Mouse (Mus musculus) testis, postnatal 14 days (tissue): ENCODE data around the gene Foxo1.
A peak's percentile ranks its signal among the peaks of the same experiment; 100 is the strongest.

ENCODE experiments used
- DNase-seq: peaks from one replicate; pipeline ENCODE4 v3.0.0; 2021; ENCODE audit warnings: low spot score

Gene Foxo1

DNA sequence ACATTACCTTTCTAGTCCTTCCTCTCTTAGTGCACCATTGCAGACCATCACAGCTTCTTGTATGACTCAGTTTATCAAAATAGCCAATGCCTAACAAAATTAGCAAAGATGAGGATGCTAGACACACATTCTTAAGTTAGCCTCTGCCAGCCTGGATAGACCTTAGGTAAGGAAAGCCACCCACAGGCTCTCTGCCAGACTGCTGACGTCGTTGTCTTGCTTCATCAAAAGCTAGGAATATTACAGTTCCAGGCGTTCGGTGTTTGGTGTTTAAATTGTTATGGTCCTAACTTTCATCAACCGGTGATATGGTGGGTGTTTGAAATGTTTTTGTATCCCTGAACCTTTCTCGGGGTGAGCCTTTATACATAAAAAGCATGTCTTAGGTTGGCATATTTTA lies 96.4 kb downstream of the Foxo1 start:
- DNase-seq: no peak

DNA sequence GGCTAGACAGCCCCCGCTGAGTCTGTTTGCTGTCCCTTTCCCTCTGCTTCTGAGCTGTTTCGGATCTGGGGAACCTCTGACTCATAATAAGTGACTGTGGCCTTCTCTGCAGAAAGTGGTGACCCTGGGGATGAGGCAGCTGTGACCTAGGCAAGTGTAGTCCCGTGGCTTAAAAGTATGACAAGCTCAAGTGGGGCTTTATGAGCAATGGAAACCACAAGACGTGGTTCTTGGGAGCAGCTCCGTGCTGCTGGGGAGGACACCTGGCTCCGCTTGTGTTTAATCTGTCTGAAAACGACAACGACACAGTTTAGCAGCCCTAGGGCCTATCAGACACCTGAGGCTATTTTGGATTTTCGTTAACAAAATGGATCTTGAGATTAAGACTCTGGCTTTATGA lies 101.1 kb downstream of the Foxo1 start:
- no peak for DNase-seq

DNA sequence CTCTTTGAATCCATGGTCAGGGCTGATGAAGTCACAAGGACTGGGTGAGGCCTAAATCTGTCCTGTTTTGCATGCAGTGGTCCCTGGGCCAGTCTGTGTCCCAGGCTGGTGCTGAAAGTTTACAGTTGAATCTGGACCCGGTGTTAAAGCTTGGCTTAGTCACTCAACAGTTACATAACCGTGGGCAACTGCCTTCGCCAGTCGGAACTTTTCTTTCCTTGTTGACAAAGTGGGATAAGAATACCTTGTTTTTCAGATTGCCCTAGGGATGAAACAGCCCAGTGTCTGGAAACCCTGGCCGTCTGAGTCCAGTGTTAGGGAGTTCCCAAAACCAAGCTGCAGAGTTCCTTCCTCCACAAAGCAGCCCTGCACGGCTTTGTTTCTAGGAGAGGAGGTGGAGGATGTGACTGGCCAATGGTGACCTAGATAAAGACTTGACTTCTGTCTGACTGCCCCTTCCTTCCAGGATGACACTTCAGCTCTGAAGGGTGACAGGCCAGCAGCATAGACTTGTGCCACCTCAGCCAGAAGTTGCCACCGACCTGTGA lies 101.8 kb downstream of the Foxo1 start:
- DNase-seq: no peak

DNA sequence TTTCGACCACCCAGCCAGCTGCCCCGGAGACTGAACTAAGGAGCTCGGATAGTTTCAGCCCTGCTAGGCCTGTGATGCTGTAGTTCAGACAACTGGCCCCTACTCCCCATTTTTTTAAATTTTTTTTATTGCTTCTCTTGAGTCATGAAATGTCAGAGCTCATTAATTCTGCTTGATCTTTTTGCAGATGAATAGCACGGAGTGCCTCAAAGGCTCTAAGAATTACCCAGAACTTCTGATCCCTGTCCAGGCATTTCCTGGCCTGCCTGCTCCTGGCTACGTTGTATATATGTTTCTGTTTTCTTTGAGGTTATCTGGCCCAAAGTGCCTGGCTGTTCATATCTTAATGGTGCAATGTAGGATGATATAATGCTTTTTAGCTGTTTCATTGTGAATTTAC lies 108.8 kb downstream of the Foxo1 start:
- no peak for DNase-seq

DNA sequence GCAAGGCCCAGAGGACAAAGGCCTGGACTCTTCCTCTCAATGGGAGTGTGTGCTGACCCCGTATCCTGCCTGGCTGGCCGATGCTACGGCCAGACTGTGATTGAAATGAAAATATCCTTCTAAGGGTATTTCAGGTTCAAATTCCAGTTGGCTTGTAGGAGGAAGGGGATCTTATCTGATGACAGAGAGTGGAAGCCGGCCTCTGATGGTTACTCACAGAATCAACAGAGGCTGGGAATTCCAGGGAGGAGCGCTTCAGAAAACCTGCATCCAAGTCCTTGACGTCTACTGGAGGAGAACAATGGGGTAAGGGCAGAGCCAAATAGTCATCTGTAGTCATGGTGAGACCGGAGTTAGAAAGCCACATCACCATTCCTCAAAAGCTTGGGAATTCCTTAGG lies 115.2 kb downstream of the Foxo1 start:
- DNase-seq: no peak

DNA sequence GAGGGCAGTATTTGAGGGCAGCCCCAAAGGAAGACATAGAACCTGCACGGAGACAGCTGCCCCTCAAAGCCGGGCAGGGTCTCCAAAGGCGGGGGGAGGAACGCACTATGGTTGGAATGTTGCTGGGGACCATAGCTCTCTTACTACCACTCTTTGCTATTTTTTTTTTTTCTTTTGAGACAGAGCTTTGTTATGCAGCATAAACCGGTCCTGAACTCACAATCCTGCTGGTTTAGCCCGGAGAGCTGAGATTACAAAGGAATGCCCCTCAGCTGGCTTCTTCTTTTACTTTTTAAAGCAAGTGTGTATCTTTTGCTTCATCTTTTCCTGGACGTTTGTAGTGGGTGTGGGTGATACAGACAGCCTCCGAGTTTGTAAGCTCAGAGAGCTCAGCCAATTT lies 118.2 kb downstream of the Foxo1 start:
- no peak for DNase-seq

DNA sequence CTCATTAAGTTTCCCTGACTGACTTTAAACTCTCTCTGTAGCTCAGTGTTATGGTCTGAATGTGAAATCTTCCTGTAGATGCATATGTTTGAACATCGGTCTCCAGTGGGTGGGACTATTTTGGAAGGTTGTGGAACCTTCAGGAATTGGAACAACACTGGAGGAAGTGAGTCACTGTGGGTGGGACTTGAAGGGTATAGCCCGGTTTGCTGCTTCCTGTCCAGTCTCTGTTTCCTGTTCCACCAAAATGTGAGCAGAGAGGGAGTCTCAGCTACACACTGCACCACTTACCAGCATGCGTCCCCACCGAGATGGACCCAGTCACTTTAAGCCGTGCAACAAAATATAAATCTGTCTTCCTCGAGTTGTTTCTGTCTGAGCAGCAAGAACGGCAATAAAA lies 122.2 kb downstream of the Foxo1 start:
- no peak for DNase-seq

DNA sequence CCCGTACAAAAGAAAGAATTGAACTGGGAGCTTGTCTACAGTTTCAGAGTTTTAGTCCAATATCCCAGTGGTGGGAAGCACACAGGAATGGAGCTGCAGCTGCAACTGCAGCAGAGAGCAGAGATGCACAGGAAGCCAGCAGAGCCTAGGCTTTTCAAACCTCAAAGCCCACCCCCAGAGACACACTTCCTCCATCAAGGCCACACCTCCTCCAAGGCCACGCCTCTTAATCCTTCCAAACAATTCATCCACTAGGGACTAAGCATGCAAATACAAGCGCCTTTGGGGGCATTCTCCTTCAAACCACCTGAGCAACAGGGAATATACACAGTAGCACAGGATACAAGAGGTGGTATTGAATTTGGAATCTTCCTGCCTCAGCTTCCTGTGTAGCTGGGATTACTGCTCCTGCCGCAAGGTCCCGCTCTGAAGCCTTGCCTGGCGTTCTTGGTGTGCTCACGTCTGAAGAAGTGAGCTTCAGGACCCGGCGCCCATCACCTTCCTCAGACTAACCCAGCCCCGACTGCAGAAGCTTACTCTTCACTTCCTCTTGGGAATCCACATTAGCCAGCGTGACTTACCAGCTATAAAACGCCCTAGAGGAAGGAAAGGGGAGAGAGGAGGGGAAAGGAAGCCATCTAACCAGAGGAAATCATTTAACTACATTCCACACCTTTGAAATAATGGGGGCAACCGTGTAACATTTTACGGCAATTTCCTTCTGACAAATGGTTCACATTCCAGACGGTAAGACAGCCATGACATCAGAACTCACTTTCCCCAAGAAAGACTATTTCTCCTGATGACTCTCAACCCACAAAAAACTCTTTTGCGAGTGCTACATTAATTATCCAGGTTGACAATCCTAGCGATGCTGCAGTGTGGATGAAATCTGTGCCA lies 122.9 kb downstream of the Foxo1 start:
- DNase-seq: peak; percentile 50

DNA sequence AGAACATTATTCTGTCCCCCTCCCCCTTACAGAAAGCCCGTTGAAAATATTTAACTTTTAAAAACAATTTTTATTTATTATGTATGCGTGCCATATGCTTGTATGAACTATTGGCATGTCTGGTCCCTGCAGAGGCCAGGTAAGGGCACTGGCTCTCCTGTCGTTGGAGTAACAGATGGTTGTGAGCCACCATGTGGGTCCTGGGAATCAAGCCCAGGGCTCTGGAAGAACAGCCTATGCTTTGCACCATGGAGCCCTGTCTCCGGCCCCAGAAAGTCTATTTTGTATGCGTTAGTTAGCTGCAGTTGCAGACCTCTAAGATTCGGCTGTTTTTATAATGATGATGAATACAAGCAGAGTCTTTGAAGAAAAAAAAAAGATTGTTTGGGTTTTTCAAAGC lies 123.8 kb downstream of the Foxo1 start:
- no peak for DNase-seq

DNA sequence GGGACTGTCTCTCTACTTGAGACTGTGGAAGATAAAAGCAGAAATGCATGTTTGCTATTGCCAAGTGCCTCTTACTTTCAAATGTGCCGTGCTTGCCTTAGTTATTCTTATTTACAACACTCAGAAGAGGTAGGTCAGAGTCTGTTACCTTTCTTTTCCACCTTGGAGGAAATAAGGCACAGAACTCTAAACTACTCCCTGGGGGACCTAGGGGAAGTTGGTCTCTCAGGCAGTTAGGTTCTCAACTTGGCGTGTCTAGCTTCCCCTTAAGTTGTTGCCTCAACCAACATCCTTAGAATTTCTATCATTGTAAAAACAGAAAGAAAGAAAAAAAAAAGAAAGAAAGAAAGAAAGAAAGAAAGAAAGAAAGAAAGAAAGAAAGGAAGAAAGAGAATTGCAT lies 124.4 kb downstream of the Foxo1 start:
- no peak for DNase-seq

DNA sequence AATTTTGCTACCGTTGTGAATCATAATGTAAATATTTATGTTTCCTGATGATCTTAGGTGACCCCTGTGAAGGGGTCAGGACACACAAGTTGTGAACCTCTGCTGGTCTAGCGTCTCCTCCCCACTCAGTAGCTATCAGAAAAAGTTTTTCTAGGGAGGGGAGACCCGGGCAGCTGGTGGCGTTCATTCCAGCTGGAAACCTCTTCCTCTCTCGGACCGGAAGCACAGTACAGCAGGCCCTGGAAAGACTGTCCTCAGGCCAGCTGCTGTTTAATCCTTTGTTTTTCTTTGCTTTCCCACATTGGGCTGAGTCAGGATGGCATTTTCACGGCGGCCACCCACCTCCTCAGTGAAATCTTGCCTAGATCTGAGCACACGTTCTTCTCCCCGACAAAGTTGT lies 125.0 kb downstream of the Foxo1 start:
- DNase-seq: no peak

DNA sequence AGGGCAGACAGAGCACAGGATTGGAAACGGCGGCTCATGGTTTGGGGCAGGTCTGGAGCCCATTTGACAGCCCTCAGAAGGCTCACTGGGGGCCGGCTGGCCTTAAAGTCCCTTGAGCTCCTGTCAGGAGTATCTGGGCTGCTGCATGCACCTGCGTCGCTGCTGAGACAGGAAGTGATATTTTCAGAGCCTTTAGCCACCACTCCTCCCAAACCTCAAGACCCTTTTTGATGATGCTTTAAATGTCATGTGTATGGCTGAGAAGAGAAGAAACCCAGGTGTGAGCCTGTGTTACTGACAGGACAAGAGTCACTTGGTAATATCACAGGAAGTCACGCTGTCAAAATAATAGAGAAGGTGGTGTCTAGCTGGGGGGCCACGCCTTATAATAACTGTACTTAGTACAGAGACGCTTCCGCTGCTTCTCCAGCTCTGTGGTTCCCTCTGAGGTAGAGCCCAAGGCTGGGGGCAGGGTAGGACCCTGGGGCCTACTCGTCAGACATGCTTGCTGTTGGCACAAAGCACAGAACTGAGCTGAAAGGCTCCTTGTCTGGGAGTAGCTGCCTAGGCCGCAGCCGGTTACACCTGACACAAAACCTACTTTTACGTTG lies 128.1 kb downstream of the Foxo1 start:
- DNase-seq: no peak

DNA sequence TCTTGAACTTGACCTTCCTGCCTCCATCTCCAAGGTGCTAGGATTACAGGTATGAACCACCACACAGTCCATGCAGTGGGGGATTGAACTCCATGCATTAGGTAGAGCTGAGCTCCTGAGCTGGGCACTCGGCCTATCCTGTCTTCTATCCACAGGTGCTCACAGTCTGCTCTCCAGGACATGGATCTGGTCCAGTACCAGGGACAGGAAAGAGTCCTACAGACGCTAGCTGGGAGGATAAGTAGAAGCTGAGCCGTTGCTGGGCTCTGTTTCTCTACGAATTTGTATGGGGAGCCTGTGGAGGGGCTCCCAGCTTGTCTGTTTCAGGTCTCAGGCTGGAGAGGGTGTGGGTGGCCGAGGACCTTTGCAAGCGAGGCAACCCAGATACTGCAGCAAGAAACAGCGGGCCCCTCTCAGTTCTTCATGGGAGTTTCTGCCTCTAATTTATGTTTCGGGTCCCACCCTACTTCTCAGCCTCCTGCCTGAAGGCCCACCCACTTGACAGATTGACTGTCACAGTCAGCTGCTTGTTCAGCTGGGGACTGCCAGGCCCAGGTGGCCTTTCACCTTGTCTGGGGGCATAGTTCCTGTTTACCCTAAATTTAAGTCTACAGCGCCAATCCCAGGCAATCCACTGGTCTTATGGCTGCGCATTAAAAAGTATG lies 128.9 kb downstream of the Foxo1 start:
- DNase-seq: no peak

DNA sequence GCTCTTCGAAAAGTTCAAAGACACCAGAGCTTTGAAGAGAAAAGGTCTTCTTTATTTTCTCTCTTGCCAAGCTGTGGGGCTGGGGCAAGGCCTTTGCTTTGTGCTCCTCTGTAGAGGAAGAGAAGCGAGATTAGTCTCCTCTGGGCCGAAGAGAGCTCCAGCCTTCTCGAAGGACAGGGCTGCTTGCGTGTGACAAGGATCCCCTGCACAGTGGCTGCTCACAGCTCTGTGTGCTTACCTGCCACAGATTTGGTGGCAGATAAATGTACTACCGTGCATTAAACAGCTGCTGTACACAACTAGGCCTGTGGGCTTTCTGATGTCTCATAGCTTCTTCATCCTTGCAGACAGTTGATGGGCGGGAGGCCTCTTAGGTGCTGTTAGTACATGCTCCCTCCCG lies 129.8 kb downstream of the Foxo1 start:
- no peak for DNase-seq

DNA sequence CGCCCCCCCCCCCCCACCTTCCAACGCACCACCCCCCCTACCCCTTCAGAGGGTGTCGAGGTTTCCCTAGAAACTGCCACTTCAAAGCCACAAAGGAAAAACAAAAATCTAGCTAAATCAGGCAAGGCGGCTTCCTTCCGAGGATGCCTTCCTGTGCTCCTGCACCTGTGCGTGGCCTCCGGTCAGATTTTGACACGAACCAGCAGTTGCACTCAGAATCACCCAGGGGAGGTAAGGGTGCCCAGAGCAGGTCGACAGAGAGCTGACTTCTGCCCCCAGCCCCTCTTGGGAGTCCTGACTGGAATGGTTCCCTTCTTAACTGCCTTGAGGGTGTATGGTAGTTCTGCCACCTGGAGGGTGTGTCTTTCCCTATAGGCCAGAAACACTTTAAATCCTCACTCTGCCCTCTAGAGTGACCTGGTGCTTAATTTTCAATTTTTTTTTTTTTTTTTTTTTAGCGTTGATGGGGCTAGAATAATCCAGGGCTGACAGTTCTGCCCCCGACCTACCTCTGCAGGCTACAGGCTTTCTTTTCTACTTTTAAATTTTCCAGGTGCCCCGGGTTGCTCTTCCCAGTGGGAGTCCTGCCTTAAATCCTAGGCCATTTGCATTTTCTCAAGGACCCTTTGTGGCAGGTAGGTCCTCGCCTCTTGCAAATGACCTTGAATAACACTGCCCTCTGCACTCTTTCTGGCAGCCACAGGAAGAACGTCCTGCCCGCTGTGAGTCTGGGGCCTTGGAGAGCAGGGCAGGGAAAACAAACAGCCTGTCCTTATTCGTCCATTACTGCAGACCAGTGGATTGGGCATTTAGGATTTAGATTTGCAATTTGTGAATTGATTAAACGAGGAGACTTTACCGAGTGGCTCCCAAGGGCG lies 132.4 kb downstream of the Foxo1 start:
- DNase-seq: no peak

DNA sequence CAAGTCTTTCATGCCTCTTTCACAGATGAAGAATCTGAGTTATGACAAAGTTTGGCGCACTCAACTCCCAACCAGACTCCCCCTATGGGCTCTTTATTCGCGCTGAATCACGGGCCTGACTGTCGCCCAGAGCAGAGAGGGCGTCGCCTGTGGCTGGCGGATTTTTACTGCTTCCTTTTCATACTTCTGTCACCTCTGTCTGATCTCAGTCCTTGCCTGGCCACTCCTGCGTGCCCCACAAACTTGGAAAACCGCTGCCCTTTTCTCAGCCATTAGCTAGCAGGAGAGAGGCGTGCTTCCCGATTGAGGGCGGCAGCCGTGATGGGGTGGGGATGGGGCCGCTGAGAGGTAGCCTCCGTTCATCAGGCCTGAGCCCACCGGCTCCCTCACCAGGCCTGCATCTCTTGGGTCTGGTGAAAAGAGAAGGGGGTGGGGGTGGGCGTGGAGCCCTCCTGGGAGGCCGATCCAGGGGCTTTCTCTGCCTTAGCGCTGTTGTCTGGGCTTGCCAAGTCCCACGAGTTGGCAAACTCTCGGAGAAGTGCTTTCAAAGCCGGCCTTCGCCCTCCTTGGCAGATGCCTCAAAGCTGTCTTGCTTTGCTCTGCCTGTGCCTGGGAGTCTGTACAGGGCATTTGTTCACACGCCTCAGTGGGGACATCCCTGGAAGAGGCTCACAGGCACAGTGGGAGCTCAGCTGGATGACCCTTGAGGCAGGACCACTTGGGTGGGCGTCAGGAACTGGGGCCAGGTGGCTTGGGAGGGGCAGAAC lies 133.2 kb downstream of the Foxo1 start:
- peak; percentile 44 for DNase-seq
